Mouse (Mus musculus) bone marrow, adult 2 months (tissue): Measurements from ENCODE around the gene Rbms2.

Experiments used
- CTCF ChIP-seq: fragments of 200-500 bp; IDR thresholded peaks from 2 replicates; pipeline ENCODE4 v1.5.1; 2011; ENCODE audit warnings: low read length, control low read depth; ENCODE audit not compliant: control insufficient read depth, insufficient read depth
- POLR2A ChIP-seq: fragments of 200-500 bp; IDR thresholded peaks from 2 replicates; pipeline ENCODE4 v1.6.1; 2011; ENCODE audit warnings: low read depth, mild to moderate bottlenecking, control low read depth, low read length, borderline replicate concordance; ENCODE audit not compliant: control insufficient read depth

GRCm38 (mm10) chr10:128088181-128088580 is 91.9 kb downstream of the Rbms2 start:
- TF ChIP-seq POLR2A (no peak), CTCF (no peak)
